Mouse (Mus musculus) ovary, adult 18-20 months (tissue): ENCODE results near the gene Cdkal1.

ENCODE experiments used
- DNase-seq: peaks from one replicate; pipeline ENCODE4 v3.0.0; 2022; ENCODE audit warnings: low spot score, mixed read lengths

Gene Cdkal1

GRCm38 (mm10) chr13:29405316-29405715, 450.2 kb downstream of the Cdkal1 start:
- no peak for DNase-seq

DNA sequence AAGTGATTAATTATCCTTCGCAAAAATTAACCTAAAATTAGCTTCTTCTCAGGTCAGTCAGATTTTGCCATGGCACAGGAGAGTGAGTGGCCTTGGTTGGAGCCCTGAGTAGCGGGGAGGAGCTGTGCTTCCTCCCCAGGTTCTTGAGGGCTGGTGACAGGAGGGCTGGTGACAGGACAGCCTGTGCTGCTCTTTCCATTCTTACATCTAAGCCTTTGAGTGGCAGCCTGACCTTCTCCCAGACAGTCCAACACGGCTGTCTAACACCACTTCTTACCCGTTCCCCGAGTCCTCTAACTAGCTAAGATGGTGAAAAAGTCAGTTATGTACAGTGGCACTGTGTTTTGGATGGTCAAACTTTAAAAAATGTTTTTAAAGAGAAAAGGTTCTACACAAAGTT, 452.3 kb downstream of the Cdkal1 start:
- no peak for DNase-seq

DNA sequence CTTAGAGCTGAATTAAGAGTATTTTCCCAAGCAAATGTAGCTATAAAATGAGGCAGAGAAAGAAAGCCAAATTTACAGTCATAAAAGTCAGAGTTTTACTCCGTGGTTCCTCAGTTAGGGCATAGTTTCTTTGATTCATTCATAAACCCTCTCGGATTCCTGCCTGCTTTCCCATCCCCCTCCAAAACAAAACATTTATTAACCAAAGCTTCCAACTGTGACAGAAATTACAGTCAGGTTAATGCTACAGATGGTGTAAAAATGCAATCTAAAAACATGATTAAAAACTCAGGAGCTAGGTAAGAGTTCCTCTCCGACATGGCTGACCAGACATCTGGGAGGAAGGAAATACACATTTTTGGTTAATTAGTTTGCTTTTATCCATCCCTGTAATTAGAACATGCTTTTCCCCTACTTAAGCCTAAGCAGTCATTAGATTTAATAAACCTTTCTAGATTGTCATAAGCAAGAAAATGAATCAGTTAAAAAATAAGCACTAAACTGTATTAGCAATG, 452.9 kb downstream of the Cdkal1 start:
- DNase-seq, result no peak

DNA sequence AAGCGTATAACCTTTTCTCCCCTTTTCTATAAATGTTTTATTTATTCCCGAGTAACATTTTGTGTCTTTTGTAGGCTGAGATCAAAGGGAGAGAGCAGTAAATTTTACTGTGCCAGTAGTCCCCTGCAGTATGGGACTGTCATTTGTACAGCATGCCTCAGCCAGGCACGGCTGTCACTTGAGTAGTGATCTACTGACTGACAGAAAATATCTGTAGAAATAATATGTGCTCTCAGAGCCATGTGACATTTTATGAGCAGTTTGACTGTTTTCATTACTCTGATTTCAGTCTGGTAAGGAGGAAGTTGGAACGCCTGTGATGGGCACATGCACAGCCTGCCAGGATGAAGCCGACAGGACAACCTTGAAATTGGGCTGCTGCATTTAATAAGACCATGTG, 455.6 kb downstream of the Cdkal1 start:
- DNase-seq, result no peak

GRCm38 (mm10) chr13:29398456-29398855, 457.0 kb downstream of the Cdkal1 start:
- no peak for DNase-seq

- DNase-seq, result no peak
These were observed 459.8 kb downstream of the Cdkal1 start for GRCm38 (mm10) chr13:29395694-29396093.

GRCm38 (mm10) chr13:29390025-29390424, 465.4 kb downstream of the Cdkal1 start:
- no peak for DNase-seq

DNA sequence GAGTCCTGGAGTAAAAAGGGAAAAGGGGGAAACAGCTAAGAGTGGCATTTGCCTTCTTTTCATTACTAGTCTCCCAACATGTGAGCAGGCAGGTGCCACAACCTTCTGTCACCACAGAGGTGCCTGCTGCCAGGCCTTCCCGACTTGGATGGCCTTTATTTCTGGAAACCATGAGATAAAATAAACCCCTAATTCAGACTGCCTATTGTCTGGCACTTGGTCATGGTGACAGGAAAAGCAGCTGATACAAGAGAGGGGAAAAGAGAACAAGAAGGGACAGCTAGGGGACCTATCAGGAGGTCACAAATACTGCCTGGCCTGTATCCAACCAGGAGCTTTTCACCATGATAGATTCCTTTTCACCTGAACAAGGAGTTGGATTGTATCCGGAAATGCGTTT, 466.6 kb downstream of the Cdkal1 start:
- no peak for DNase-seq

- no peak for DNase-seq
These were observed 477.9 kb downstream of the Cdkal1 start for GRCm38 (mm10) chr13:29377572-29377971.

GRCm38 (mm10) chr13:29371916-29372315, 483.6 kb downstream of the Cdkal1 start:
- no peak for DNase-seq

DNA sequence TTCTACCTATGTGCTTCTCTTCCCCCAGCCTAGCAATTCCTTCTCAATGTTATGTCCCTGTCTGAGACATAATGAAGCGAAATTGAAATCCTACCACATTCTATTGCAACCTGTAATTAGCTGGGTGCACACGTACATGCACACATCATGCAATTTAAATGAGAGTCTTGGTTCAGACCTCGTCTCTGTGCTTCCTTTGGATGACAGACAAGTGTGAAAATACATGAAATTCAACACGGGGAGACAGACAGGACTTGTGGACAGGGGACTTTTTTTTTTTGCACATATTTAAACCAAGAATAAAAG, 484.1 kb downstream of the Cdkal1 start:
- no peak for DNase-seq

- DNase-seq, result no peak
These were observed 484.6 kb downstream of the Cdkal1 start for GRCm38 (mm10) chr13:29370731-29371465.

GRCm38 (mm10) chr13:29368806-29369205, 486.7 kb downstream of the Cdkal1 start:
- DNase-seq, result peak; percentile 30

DNA sequence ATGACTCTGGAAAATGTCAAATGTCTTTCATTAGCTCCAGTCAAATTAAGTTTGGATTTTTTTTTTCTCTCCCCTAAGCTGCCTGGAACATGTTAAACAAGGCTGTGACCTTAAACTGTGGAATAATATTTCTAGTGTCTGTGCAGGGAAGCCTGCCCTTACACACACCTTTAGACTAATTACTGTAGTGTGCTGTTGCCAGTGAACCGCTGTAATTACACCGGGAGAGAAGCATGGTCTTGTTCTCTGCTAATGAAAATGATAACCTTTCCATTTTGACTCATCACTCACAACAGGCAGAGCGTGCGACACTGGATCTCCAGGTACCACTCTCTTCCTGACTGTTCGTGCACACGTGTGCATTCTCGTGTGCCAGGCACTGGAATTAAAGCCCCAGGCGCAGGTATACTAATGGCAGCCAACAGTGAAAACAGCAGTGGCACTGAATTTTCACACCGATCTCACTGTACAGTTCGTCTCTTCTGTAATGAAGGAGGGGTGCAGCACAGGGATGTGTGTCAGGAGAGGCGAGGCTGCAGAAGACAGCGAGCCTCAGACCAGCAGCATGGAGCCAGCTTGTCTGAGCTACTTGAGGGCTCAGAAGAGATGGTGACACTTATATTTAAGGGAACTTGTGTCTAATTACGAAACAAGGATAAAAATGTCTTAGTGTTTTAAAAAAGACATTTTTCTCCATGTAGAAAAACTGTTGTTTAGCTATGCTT, 490.4 kb downstream of the Cdkal1 start:
- DNase-seq, result no peak

GRCm38 (mm10) chr13:29364009-29364408, 491.5 kb downstream of the Cdkal1 start:
- no peak for DNase-seq

GRCm38 (mm10) chr13:29361842-29362241, 493.6 kb downstream of the Cdkal1 start:
- peak; percentile 58 for DNase-seq

- DNase-seq, result no peak
These were observed 494.6 kb downstream of the Cdkal1 start for GRCm38 (mm10) chr13:29360899-29361298.

DNA sequence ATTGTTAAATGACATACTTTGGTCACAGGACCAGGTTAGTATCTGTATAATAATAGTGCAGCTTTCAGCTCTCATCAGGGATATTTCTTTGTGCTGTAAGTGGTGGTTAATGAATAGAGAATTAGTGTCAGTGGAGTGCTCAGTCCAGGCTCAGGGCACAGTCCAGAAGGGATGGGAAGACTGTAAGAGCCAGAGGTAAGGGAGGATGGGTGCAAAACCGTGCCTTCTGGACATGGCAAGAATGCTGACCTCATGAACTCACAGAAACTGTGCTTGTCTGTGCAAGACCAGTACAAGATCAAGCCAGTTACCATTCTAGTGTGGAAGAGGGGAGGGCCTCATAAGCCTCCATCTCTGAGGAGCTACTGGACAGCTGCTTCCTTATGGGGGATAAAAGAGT, 496.1 kb downstream of the Cdkal1 start:
- no peak for DNase-seq

- no peak for DNase-seq
These were observed 498.0 kb downstream of the Cdkal1 start for GRCm38 (mm10) chr13:29357483-29357882.

- DNase-seq, result no peak
These were observed 499.4 kb downstream of the Cdkal1 start for GRCm38 (mm10) chr13:29356158-29356485.

- no peak for DNase-seq
These were observed 499.9 kb downstream of the Cdkal1 start for GRCm38 (mm10) chr13:29355484-29356157.

DNA sequence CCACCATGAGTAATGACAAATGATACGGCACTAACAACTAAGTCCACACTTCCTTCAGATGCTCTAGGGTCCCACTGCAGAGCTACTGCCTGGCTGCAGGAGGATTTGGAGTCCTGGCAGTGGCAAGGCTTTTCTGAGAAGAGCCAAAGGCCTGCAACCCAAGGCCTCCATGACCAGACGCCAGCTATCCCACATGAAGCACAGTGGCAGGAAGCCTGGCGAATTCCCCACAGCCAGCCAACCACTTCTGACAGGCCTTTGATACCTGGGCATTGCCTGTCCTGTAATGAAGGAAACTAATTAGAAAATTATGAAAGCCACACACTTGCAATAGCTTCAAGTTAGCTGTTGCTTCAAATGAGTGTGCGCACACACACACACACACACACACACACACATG, 500.5 kb downstream of the Cdkal1 start:
- no peak for DNase-seq

DNA sequence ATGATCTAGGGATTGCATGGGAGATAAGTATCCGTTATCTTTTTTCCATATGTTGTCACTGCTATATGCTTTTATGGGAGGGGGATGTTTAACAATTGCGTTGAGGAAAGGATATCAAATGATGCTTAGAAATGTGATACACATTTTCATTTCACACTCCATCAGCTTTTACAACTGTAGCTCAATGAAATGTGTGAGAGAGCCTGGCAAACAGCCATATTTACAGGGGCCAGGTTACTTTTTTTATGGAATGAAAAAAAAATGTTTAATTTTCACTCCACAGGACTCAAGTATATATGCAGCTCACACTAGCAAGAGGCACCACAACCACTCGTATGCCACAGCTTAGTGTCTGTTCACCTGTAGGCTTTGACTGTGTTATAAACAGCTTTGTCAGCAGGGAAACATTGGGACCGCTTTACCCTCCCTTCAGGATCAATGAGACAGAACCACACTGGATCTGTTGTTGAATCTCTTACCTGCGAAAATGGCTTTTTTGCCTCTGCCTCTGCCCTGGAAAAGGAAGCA, 501.5 kb downstream of the Cdkal1 start:
- no peak for DNase-seq
